Mouse (Mus musculus): ENCODE results near the gene Ccdc107. TPM values are rescaled to one million over a fixed set of nuclear protein-coding genes. Genes with fewer than 3 reads are reported as not detected.

Gene Ccdc107
- polyA plus RNA-seq, 1 experiment from 2014 or later, result 104 TPM

GRCm38 (mm10) chr4:43489611-43490010, 3.1 kb upstream of the Ccdc107 start:
- Histone ChIP-seq H3K36me3 (no peaks in the 10 kb centered on the region), H3K9me3 (no peaks in the 10 kb centered on the region), H3K4me3 (replicated peaks) (no peak overlapping the region), H3K4me1 (0 out of 2 replicates have a peak, but pooled peaks cover 3% of the 10 kb centered on the region), H3K27me3 (replicated peaks) (no peaks in the 10 kb centered on the region), H3K27ac (no peak overlapping the region), H3K9ac (no peak overlapping the region), H3K4me2 (no peak overlapping the region)
- ATAC-seq (ENCODE audit: insufficient read depth, low FRiP score, low read depth), result no peak
- 93% methylated on average over 3 of the region's 3 CpGs for WGBS

- no peak overlapping the region for H3K4me2 ChIP-seq
- no peaks in the 10 kb centered on the region for H3K36me3 ChIP-seq
- no peak overlapping the region for H3K4me3 ChIP-seq (replicated peaks)
- no peak for ATAC-seq (ENCODE audit: insufficient read depth, low FRiP score, low read depth)
- no peak overlapping the region for H3K9ac ChIP-seq
- H3K4me1 ChIP-seq, result 0 out of 2 replicates have a peak, but pooled peaks cover 3% of the 10 kb centered on the region
- no peaks in the 10 kb centered on the region for H3K27me3 ChIP-seq (replicated peaks)
- no peak overlapping the region for H3K27ac ChIP-seq
- 68% methylated on average over 5 of the region's 5 CpGs for WGBS
- no peaks in the 10 kb centered on the region for H3K9me3 ChIP-seq
Measured at GRCm38 (mm10) chr4:43490801-43491200, 1.9 kb upstream of the Ccdc107 start.

GRCm38 (mm10) chr4:43492101-43492820, 439 bp upstream of the Ccdc107 start:
- Histone ChIP-seq H3K27me3 (replicated peaks) (no peaks in the 10 kb centered on the region), H3K4me3 (replicated peaks) (peak overlapping the region; percentile 21), H3K4me1 (peaks cover 11% of the 10 kb centered on the region), H3K9me3 (no peaks in the 10 kb centered on the region), H3K9ac (no peak overlapping the region), H3K36me3 (peaks cover 8% of the 10 kb centered on the region; the same call in 1 of the 2 replicates), H3K27ac (peak overlapping the region; percentile 92), H3K4me2 (peak overlapping the region; percentile 40)
- no peak for ATAC-seq (ENCODE audit: insufficient read depth, low FRiP score, low read depth)
- WGBS, result 41% methylated on average over 12 of the region's 12 CpGs

GRCm38 (mm10) chr4:43493186-43493845, 616 bp downstream of the Ccdc107 start:
- peaks cover 22% of the 10 kb centered on the region for H3K4me1 ChIP-seq
- 0% methylated on average over 47 of the region's 47 CpGs for WGBS
- no peaks in the 10 kb centered on the region for H3K27me3 ChIP-seq (replicated peaks)
- peak overlapping the region; percentile 81 for H3K4me3 ChIP-seq (replicated peaks)
- peak overlapping the region; percentile 77 for H3K4me2 ChIP-seq
- H3K36me3 ChIP-seq, result peaks cover 8% of the 10 kb centered on the region; the same call in 1 of the 2 replicates
- ATAC-seq (ENCODE audit: insufficient read depth, low FRiP score, low read depth), result peak; percentile 81
- peak overlapping the region; percentile 92 for H3K27ac ChIP-seq
- peak overlapping the region; percentile 63 for H3K9ac ChIP-seq
- no peaks in the 10 kb centered on the region for H3K9me3 ChIP-seq

GRCm38 (mm10) chr4:43493846-43494240, 1.1 kb downstream of the Ccdc107 start:
- Histone ChIP-seq H3K27ac (peak overlapping the region; percentile 92), H3K27me3 (replicated peaks) (no peaks in the 10 kb centered on the region), H3K4me1 (peaks cover 27% of the 10 kb centered on the region), H3K36me3 (peaks cover 8% of the 10 kb centered on the region; the same call in 1 of the 2 replicates), H3K9me3 (no peaks in the 10 kb centered on the region), H3K4me3 (replicated peaks) (peak overlapping the region; percentile 81), H3K4me2 (peak overlapping the region; percentile 77), H3K9ac (peak overlapping the region; percentile 63)
- WGBS, result 1% methylated on average over 9 of the region's 9 CpGs
- no peak for ATAC-seq (ENCODE audit: insufficient read depth, low FRiP score, low read depth)

GRCm38 (mm10) chr4:43496587-43496986, 3.9 kb downstream of the Ccdc107 start:
- H3K4me3 ChIP-seq (replicated peaks), result no peak overlapping the region
- ATAC-seq (ENCODE audit: insufficient read depth, low FRiP score, low read depth), result no peak
- no peak overlapping the region; the same call in 1 of the 2 replicates for H3K27ac ChIP-seq
- no peak overlapping the region for H3K9ac ChIP-seq
- WGBS, result 65% methylated on average over 6 of the region's 6 CpGs
- H3K27me3 ChIP-seq (replicated peaks), result no peaks in the 10 kb centered on the region
- H3K4me1 ChIP-seq, result peaks cover 30% of the 10 kb centered on the region
- H3K9me3 ChIP-seq, result no peaks in the 10 kb centered on the region
- H3K36me3 ChIP-seq, result peaks cover 8% of the 10 kb centered on the region; the same call in 1 of the 2 replicates
- no peak overlapping the region for H3K4me2 ChIP-seq

GRCm38 (mm10) chr4:43497405-43497804, 4.7 kb downstream of the Ccdc107 start:
- Histone ChIP-seq H3K9me3 (no peaks in the 10 kb centered on the region), H3K27me3 (replicated peaks) (no peaks in the 10 kb centered on the region), H3K36me3 (peaks cover 8% of the 10 kb centered on the region; the same call in 1 of the 2 replicates), H3K4me2 (peak overlapping the region; percentile 74; the same call in 1 of the 2 replicates), H3K27ac (no peak overlapping the region), H3K9ac (no peak overlapping the region), H3K4me1 (peaks cover 30% of the 10 kb centered on the region), H3K4me3 (replicated peaks) (0 out of 2 replicates have a peak overlapping the region, but pooled peaks have one; percentile 62)
- no peak for ATAC-seq (ENCODE audit: insufficient read depth, low FRiP score, low read depth)
- WGBS, result 90% methylated on average over 8 of the region's 8 CpGs

- Histone ChIP-seq H3K36me3 (peaks cover 8% of the 10 kb centered on the region; the same call in 1 of the 2 replicates), H3K9ac (no peak overlapping the region), H3K4me1 (peaks cover 30% of the 10 kb centered on the region), H3K9me3 (no peaks in the 10 kb centered on the region), H3K4me3 (replicated peaks) (peak overlapping the region; percentile 62), H3K4me2 (peak overlapping the region; percentile 74), H3K27ac (no peak overlapping the region), H3K27me3 (replicated peaks) (no peaks in the 10 kb centered on the region)
- 53% methylated on average over 4 of the region's 4 CpGs for WGBS
- no peak for ATAC-seq (ENCODE audit: insufficient read depth, low FRiP score, low read depth)
Measured at GRCm38 (mm10) chr4:43497946-43498345, 5.2 kb downstream of the Ccdc107 start.

GRCm38 (mm10) chr4:43498983-43499382, 6.3 kb downstream of the Ccdc107 start:
- Histone ChIP-seq H3K9me3 (no peaks in the 10 kb centered on the region), H3K4me1 (peaks cover 30% of the 10 kb centered on the region), H3K4me2 (peak overlapping the region; percentile 74), H3K36me3 (peaks cover 8% of the 10 kb centered on the region; the same call in 1 of the 2 replicates), H3K4me3 (replicated peaks) (peak overlapping the region; percentile 62), H3K9ac (peak overlapping the region; percentile 47; the same call in 1 of the 2 replicates), H3K27ac (peak overlapping the region; percentile 64; the same call in 1 of the 2 replicates), H3K27me3 (replicated peaks) (no peaks in the 10 kb centered on the region)
- WGBS, result 12% methylated on average over 8 of the region's 8 CpGs
- 0 out of 2 replicates have a peak, but pooled peaks have one; percentile 18 for ATAC-seq (ENCODE audit: insufficient read depth, low FRiP score, low read depth)

GRCm38 (mm10) chr4:43499407-43500333, 7.0 kb downstream of the Ccdc107 start, which contains the start of gene Arhgef39:
Gene Arhgef39, minus strand, starts transcription at chr4:43499695.
- WGBS, result 6% methylated on average over 50 of the region's 50 CpGs
- Histone ChIP-seq H3K27me3 (replicated peaks) (no peaks in the 10 kb centered on the region), H3K4me1 (peaks cover 26% of the 10 kb centered on the region), H3K9ac (peak within 1 kb of the TSS; percentile 47), H3K9me3 (no peaks in the 10 kb centered on the region), H3K27ac (peak within 1 kb of the TSS; percentile 64; the same call in 1 of the 2 replicates), H3K36me3 (peaks cover 8% of the 10 kb centered on the region; the same call in 1 of the 2 replicates), H3K4me2 (peak within 1 kb of the TSS; percentile 74), H3K4me3 (replicated peaks) (peak within 1 kb of the TSS; percentile 62)
- peak; percentile 90 for ATAC-seq (ENCODE audit: insufficient read depth, low FRiP score, low read depth)

- WGBS, result 76% methylated on average over 2 of the region's 2 CpGs
Measured at GRCm38 (mm10) chr4:43503041-43503440, 10.3 kb downstream of the Ccdc107 start.

More at GRCm38 (mm10) chr4:43503041-43503440, 10.3 kb downstream of the Ccdc107 start:
- no peak for ATAC-seq (ENCODE audit: insufficient read depth, low FRiP score, low read depth)
- no peak overlapping the region for H3K9ac ChIP-seq
- H3K36me3 ChIP-seq, result no peaks in the 10 kb centered on the region
- peaks cover 17% of the 10 kb centered on the region for H3K4me1 ChIP-seq
- H3K4me2 ChIP-seq, result no peak overlapping the region
- H3K27ac ChIP-seq, result no peak overlapping the region
- no peaks in the 10 kb centered on the region for H3K9me3 ChIP-seq
- H3K4me3 ChIP-seq (replicated peaks), result no peak overlapping the region
- H3K27me3 ChIP-seq (replicated peaks), result no peaks in the 10 kb centered on the region
